ENCODE assay signal across 26 mouse cellular contexts in the genomic region with DNA sequence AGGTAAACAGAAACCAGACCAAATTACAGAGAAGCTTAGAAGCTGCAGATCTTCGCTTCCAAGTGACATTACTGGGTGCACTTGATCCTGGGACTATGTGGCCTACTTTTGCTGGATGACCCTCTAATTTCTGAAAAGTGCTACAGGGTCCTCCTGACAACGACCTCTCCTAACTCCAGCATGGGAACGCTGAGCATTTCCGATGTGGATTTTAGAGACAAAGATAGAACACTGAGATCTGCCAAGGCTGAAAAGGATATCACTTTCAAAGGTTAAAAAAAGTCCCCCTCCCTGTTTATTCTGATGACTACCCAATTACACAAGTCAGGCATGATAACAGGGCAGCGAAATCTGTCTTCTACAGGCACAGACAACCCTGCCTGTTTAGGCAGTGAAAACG.
DNase-seq lines count a peak whose midpoint lies in the region; ATAC-seq and TF ChIP-seq lines count a peak whose summit lies in the region.
"Had no signal": no experiment of that assay in that cellular context is flagged by ENCODE, and none has a peak within 500 bp of the region (broad histone marks: within the 10 kb centered on the region; RNA-seq: fewer than 3 reads in every experiment).

No protein-coding gene starts in this region.

- no peak overlapping the region; the same call in 1 of the 2 replicates for H3K27ac ChIP-seq in embryonic facial prominence, embryonic 14.5 days (replicated peaks; ENCODE audit: low read depth, low read length)
- no peak overlapping the region for H3K27ac ChIP-seq in embryonic facial prominence, embryonic 10.5 days (replicated peaks)
- H3K27ac ChIP-seq in gastrocnemius, adult 2 months = peak overlapping the region; percentile 71
- peak overlapping the region; percentile 60; the same call in 1 of the 2 replicates for H3K27ac ChIP-seq in left cerebral cortex, adult 2 months
- H3K27ac ChIP-seq: embryonic facial prominence, embryonic 12.5 days; forebrain, embryonic 13.5 days; heart, adult 2 months; heart, embryonic 10.5 days; heart, embryonic 13.5 days; hindbrain, embryonic 14.5 days; hindbrain, postnatal 0 days had no signal

- H3K27me3 ChIP-seq in embryonic facial prominence, embryonic 14.5 days (replicated peaks; ENCODE audit: control insufficient read depth, insufficient read depth, low read length) = no peaks in the 10 kb centered on the region
- no peaks in the 10 kb centered on the region for H3K27me3 ChIP-seq in embryonic facial prominence, embryonic 10.5 days (replicated peaks; ENCODE audit: low read depth, poor library complexity, severe bottlenecking)
- H3K27me3 ChIP-seq: embryonic facial prominence, embryonic 12.5 days; forebrain, embryonic 13.5 days; heart, embryonic 13.5 days had no signal

- no peak for TF ChIP-seq CTCF in gastrocnemius, adult 2 months (IDR thresholded peaks at IDR 0.05)
- no peak for TF ChIP-seq CTCF in left cerebral cortex, adult 2 months (IDR thresholded peaks at IDR 0.05)

- no peaks in the 10 kb centered on the region for H3K36me3 ChIP-seq in embryonic facial prominence, embryonic 14.5 days (ENCODE audit: control insufficient read depth, insufficient read depth, low read length)
- H3K36me3 ChIP-seq in embryonic facial prominence, embryonic 10.5 days (replicated peaks) = no peaks in the 10 kb centered on the region
- H3K36me3 ChIP-seq: embryonic facial prominence, embryonic 12.5 days; heart, embryonic 10.5 days; heart, embryonic 13.5 days had no signal

- H3K4me2 ChIP-seq in embryonic facial prominence, embryonic 14.5 days (ENCODE audit: low read depth, low read length) = no peak overlapping the region
- H3K4me2 ChIP-seq: embryonic facial prominence, embryonic 12.5 days; forebrain, embryonic 13.5 days; heart, embryonic 13.5 days; hindbrain, embryonic 14.5 days had no signal

- H3K9me3 ChIP-seq in embryonic facial prominence, embryonic 14.5 days (ENCODE audit: control insufficient read depth, low read length) = no peaks in the 10 kb centered on the region
- no peaks in the 10 kb centered on the region for H3K9me3 ChIP-seq in embryonic facial prominence, embryonic 10.5 days
- H3K9me3 ChIP-seq: embryonic facial prominence, embryonic 12.5 days; forebrain, embryonic 13.5 days; heart, embryonic 10.5 days had no signal

- intact Hi-C loops in gastrocnemius, adult 2 months (cut with DNase I) = loop anchor here (5.0 kb wide), 1 partner anchor 61 kb away; no protein-coding TSS in a partner anchor
- intact Hi-C loops in left cerebral cortex, adult 2 months (cut with DNase I) = loop anchor here (10.0 kb wide), 1 partner anchor 179 kb away; a partner anchor contains a TSS

- 0 out of 2 replicates have a peak, but pooled peaks have one; percentile 26 for ATAC-seq in embryonic facial prominence, embryonic 14.5 days (ENCODE audit: low read depth)
- ATAC-seq: activated CD4-positive, CD25-positive, alpha-beta regulatory T cell, adult 4 months; forebrain, embryonic 13.5 days; forebrain, embryonic 16.5 days; hindbrain, postnatal 0 days; inflammation-experienced regulatory T-cells, adult 6 months had no signal

- no peak overlapping the region for H3K9ac ChIP-seq in embryonic facial prominence, embryonic 14.5 days (ENCODE audit: low read depth, low read length)
- H3K9ac ChIP-seq: embryonic facial prominence, embryonic 12.5 days; forebrain, embryonic 13.5 days; heart, embryonic 13.5 days; hindbrain, embryonic 14.5 days had no signal

- H3K4me1 ChIP-seq in embryonic facial prominence, embryonic 14.5 days (ENCODE audit: control insufficient read depth, insufficient read depth, low read length) = no peaks in the 10 kb centered on the region
- no peaks in the 10 kb centered on the region for H3K4me1 ChIP-seq in embryonic facial prominence, embryonic 10.5 days
- H3K4me1 ChIP-seq: embryonic facial prominence, embryonic 12.5 days; forebrain, embryonic 13.5 days; heart, embryonic 10.5 days had no signal

- no peak overlapping the region for H3K4me3 ChIP-seq in embryonic facial prominence, embryonic 14.5 days (ENCODE audit: low read depth, low read length)
- H3K4me3 ChIP-seq in embryonic facial prominence, embryonic 10.5 days = no peak overlapping the region
- peak overlapping the region; percentile 34 for H3K4me3 ChIP-seq in gastrocnemius, adult 2 months
- H3K4me3 ChIP-seq in left cerebral cortex, adult 2 months = no peak overlapping the region
- H3K4me3 ChIP-seq: embryonic facial prominence, embryonic 12.5 days; erythroblast, embryonic 14.5 days; forebrain, embryonic 13.5 days; heart, adult 2 months; heart, embryonic 10.5 days; heart, embryonic 13.5 days had no signal

- 60% methylated on average over 6 of the region's 6 CpGs for WGBS in embryonic facial prominence, embryonic 14.5 days
- 82% methylated on average over 6 of the region's 6 CpGs for WGBS in embryonic facial prominence, embryonic 10.5 days

- no peak for DNase-seq in embryonic facial prominence, embryonic 14.5 days (ENCODE audit: low spot score)
- no peak for DNase-seq in embryonic facial prominence, embryonic 10.5 days (ENCODE audit: low spot score)
- no peak for DNase-seq in gastrocnemius, adult 2 months
- DNase-seq in gastrocnemius, postnatal 10 days = no peak
- no peak for DNase-seq in left cerebral cortex, adult 2 months (ENCODE audit: extremely low spot score in 1 of 2, low spot score in 2 of 2)
- DNase-seq in left cerebral cortex, adult 11 months (ENCODE audit: low spot score) = no peak
- DNase-seq: adrenal gland, adult 8-10 months; adrenal gland, postnatal 25 days; cerebellum, adult 18-20 months; cerebellum, adult 9-10 months; cerebellum, postnatal 14 days; gastrocnemius, postnatal 25 days; heart, adult 2 months; heart, postnatal 14 days; heart, postnatal 4 days; kidney, adult 11 months had no signal

Comparison
In these comparisons a context has a peak if more than half of its experiments do, and no peak if none do; other contexts are left out.
1. H3K27ac ChIP-seq: peak in gastrocnemius, adult 2 months (single experiment) and left cerebral cortex, adult 2 months (single experiment); none in embryonic facial prominence, embryonic 14.5 days (single experiment) and embryonic facial prominence, embryonic 10.5 days (single experiment).